Mouse (Mus musculus) lung, adult 18-20 months (tissue): ENCODE results near the gene Mei4.

Experiments
- DNase-seq, 2 experiments: peaks; one replicate each; pipeline ENCODE4 v3.0.0; 2022; ENCODE audit warnings: mixed read lengths in 2 of 2

Mei4 gene

DNA sequence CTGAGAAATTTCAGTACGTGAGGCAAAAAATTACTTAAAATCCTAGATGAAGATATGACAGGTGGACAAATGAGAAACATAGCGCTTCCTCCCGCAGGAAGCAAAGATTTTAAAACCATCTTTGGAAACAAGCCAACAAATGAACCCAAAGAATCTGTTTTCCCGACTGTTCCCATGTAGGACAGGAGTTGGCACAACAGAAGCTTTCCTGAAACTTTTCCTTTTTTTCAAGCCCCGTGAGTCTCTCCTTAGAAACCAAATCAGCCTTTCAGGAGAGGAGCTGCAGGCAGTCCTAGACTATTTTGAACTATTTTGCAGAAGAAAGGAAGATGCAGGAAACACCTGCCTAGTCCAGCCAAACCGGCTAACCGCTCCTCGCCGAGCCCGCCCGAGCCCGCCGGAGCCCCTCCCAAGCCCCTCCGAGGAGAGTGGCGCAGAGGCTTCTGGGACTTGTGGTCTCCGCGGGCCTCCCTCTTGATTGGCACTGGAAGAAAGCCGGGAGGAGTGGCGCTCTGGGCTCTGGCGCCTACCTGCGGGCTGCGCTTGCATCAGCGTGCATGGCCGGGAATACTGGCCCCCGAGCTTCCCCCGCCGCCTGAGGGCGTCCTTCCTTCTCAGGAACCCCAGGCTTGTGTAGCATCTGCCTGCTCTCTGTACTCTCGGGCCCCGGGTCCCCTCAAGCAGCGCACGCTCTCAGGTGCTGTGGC, at the start of gene Mei4:
Mei4 (plus strand) TSS at position 490 of the 707 bp plus-strand sequence.
- DNase-seq = peak; percentile 70 to 74

- DNase-seq = no peak
Measured at GRCm38 (mm10) chr9:81819715-81820373, 43.6 kb upstream of the Mei4 start.

DNA sequence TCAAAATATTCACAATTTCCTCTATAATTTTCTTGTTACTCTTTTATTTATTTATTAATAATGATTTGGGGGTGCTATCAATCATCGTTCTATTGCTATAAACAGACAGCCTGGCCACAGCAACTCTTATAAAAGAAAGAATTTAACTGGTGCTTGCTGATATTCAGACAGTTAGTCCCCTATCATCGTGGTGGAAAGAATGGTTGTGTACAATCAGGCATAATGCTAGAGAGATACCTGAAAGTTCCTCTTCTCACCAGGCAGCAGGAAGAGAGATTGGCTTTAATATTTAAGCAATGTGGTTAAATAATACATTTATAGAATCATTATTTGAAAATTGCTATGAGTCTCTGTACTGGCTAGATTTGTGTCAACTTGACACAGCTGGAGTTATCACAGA, 35.9 kb upstream of the Mei4 start:
- no peak for DNase-seq

- DNase-seq = no peak
Measured at GRCm38 (mm10) chr9:81834056-81834455, 29.4 kb upstream of the Mei4 start.

DNA sequence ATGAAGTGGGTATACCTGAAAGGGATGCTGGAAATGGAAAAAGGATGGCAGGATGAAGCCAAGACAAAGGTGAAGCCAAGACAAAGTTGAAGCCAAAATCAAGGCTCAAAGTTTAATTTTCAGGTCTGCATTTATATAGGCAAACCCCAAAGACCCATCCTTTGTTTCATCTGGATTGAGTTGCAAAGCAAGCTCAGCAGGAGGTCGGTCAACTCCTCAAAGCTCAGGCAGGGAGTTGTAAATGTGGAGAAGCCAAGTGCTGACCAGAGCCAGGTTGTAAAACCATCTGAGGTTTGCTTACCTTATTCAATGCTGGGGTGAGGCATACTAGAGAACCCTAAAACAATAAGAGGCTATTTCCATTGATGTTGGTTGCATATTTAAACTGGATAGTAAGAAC, 4.6 kb upstream of the Mei4 start:
- DNase-seq = no peak

DNA sequence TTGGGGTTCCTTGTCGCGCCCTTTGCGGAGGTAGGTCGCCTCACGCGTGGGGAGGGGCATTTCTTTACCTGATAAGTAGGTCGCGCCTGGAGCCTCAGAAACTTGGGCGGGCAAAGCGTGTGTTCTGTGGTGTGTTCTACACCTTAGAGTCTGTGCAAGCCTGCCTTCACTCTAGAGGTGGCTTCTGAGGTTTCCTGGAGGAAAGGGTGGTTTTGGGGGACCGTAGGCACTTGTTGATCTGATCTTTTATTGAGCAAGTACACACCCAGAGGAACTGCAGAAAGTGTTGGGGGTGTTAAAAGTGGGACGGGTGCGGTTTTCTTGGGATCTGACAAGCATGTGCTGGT, 391 bp downstream of the Mei4 start:
- DNase-seq = no peak

DNA sequence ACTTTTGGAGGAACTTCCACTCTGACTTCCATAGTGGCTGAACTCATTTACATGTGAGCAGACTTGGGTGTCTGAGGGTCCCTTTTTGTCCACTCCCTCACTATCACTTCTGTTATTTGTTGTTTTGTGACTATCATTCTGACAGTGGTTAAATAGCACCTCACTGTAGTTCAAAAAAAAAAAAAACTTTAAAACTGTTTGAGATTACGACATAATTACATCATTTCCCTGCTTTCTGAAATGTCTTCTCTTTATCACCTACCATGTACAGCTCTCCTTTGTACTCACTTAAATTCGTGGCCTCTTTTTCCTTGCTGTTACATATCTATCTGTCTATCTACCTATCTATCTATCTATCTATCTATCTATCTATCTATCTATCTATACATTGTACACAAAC, 2.6 kb downstream of the Mei4 start:
- no peak for DNase-seq

DNA sequence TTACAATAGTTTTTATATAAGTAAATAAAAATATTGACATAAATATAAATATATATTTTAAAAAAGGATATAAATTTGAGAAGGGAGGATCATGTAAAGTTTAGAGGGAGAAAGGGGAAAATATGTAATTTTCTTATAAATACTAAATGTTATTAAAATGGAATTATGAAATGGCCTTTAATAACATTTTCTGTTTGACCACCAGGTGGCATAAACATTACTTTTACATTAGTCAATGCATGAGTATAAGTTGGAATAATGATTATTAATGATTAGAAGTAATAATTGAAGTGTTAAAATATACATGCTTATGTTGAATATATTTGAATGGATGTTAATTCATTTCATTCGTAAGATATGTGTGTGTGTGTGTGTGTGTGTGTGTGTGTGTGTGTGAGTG, 58.0 kb downstream of the Mei4 start:
- no peak for DNase-seq

DNA sequence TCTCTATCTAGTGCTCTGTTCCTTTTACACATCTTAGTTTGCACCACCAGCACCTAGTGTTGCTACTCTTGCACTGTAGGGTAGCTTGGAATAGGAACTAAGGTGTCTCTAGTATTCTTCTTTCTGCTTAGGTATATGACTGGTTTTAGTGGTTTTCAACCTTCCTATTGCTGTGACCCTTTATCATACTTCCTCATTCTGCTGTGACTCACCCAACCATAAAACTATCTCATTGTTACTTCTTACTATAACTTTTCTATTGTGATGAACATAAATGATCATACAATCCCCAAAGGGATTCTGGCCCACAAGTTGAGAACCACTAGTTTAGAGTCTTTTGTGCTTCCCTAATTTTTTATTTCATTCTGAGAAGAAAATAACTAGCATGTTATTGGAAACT, 61.3 kb downstream of the Mei4 start:
- DNase-seq = no peak

GRCm38 (mm10) chr9:81940533-81940932, 77.1 kb downstream of the Mei4 start:
- no peak for DNase-seq

GRCm38 (mm10) chr9:81945624-81946023, 82.2 kb downstream of the Mei4 start:
- DNase-seq = no peak

GRCm38 (mm10) chr9:81956858-81957257, 93.4 kb downstream of the Mei4 start:
- no peak for DNase-seq

- DNase-seq = no peak
Measured at GRCm38 (mm10) chr9:81957842-81958241, 94.4 kb downstream of the Mei4 start.

- no peak for DNase-seq
Measured at GRCm38 (mm10) chr9:81966765-81967164, 103.3 kb downstream of the Mei4 start.

DNA sequence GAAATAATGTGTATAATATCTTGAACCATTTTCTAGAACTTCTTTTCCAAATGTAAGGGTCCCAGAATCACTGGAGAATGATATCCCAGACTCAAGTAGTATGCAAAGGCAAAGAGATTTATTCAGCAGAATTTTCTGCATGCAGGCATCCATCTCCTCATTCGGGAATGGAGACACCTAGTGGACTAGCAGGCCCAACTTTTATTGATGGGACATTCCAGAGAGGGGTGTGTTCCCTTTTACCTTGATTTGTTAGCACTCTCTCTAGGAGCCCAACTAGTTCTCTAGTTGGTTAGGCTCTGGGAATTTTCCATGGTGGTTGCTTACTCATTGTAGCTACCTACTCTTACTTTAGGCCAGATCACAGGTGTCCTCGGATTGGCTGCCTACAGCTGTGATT, 105.5 kb downstream of the Mei4 start:
- DNase-seq = no peak

DNA sequence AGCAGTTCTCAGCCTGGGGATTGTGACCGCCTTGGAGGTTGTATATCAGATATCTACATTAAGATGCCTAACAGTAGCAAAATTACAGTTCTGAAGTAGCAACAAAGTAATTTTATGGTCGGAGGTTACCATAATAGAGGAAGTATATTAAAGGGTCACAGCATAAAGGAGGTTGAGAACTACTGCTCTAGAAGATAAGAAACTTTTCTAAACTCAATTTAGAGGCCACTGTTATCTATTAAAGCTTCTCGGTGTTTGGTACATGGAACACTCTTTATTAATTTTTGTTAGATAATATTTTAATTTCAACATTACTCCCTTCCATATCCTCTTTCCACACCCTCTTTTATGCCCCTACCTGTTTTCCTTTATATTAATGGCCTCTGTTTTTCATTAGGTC, 119.0 kb downstream of the Mei4 start:
- DNase-seq = no peak

DNA sequence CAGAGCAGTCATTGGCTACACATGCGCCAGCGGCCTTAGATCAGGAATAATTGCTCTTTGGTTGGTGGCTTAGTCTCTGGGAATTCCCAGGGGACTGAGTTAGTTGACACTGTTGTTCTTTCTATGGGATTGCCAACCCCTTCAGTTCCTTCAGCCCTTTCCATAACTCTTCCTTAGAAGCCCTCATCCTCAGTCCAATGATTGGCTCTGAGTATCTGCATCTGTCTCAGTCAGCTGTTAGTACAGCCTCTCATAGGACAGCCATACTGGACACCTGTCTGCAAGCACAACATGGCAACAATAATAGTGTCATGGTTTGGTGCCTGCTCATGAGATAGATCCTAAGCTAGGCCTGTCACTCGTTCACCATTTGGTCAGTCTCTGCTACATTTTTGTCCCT, 149.5 kb downstream of the Mei4 start:
- DNase-seq = no peak

GRCm38 (mm10) chr9:82042515-82043056, 179.1 kb downstream of the Mei4 start:
- DNase-seq = no peak

DNA sequence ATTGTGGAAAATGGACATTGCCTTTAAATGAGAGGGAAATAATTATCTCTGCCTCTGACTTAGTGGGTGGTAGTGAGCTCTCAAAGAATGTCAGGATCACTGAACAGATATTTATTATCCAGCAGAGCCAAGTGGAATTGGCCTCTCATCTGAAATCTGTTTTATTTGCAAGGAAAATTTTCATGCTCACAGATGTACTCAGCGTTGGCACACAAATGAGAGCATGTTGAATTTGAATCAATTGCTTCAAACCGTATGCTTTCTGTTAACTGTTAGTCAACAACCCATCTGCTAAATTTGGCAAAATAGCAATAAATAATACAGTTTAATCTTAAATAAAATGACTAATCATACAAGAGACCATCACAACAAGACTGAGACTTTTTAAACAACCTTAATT, 181.0 kb downstream of the Mei4 start:
- no peak for DNase-seq

GRCm38 (mm10) chr9:82073832-82074231, 210.4 kb downstream of the Mei4 start:
- no peak for DNase-seq

DNA sequence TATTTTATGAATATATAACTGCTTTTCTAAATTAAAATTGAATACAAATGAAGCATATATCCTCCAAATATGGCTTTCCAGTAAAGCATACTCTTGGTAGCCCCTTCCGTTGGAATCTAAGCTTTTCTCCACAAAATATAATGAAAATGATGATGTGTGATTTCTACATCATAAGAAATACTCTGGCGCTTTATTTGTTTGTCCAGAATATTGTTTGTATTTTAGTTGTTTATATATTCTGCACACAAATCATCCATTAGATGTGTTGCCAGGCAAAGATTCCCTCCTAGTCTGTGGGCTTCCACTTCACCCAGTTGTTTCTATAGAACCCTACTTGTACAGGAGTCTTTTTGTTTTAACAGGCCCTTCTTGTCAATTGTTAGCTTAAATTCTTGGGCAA, 211.8 kb downstream of the Mei4 start:
- no peak for DNase-seq

- no peak for DNase-seq
Measured at GRCm38 (mm10) chr9:82096409-82096808, 232.9 kb downstream of the Mei4 start.

DNA sequence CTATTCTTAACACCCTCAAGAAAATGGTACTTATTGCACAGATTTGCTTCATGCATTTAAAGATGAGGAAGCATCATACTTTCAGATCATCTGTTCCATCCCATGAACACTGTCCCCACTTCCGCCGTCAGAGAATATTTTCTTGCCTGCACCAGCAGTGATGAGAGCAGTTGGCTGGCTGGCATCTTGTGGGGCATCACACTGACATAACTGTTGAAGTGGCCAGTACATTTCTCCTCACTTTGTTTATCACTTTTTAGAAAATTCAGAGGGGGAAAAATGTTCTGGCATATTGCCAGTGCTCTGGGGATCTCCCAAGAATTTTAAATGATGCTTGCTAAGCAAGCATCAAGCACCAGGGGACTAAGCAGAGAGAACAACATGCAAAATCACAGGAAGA, 251.4 kb downstream of the Mei4 start:
- DNase-seq = no peak

- no peak for DNase-seq
Measured at GRCm38 (mm10) chr9:82136119-82136518, 272.6 kb downstream of the Mei4 start.

DNA sequence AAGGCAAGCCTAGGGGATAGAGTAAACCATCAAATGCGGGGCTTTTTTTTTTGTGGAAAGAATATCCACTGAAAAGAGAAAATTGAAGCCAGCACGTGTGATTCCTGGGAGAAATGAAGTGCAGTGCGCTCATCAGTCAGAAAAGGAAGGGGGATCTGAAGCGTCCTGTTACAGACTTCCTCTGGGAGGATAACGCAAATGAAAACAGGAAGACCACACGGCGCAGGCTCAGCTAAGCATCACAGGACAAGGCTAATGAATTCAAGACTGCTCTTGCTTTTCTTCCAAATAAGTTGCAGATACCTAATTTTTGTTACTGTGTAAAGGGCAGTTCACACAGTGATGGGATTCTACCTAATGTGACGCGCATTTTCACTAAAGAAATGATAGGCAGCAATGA, 296.7 kb downstream of the Mei4 start:
- no peak for DNase-seq
